Mouse (Mus musculus): ENCODE results near the gene Ciao2a. TPM values are rescaled to one million over a fixed set of nuclear protein-coding genes. Genes with fewer than 3 reads are reported as not detected.

Gene Ciao2a
- total RNA-seq, 2 experiments from 2014 or later = 28.7 to 33.7 TPM

GRCm38 (mm10) chr9:66158885-66159430 lies 32.5 kb downstream of the Ciao2a start:
- no peak for DNase-seq (ENCODE audit: low spot score in 2 of 2)

GRCm38 (mm10) chr9:66160155-66160554 lies 33.7 kb downstream of the Ciao2a start:
- no peak for DNase-seq (ENCODE audit: low spot score in 2 of 2)

- no peak for DNase-seq (ENCODE audit: low spot score in 2 of 2)
These were observed 36.6 kb downstream of the Ciao2a start for GRCm38 (mm10) chr9:66162995-66163394.

DNA sequence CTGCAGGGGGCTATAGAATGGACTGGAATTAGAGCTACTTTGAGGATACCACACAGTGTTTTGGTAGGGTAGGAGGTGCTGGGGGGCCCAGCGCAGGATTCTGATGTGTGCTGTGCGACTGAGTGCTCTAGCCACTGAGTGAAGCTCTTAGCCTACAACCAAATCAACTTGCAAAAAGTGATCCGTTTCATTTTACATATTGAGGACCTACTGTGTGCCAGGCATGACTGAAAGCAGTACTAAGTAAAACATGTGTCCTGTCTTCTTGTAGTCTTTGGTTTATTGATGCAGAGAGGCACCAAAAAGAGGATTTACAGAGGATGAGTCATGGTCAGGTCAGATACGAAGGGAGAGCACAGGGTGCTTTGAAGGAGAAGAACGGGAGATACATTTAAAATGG lies 40.8 kb downstream of the Ciao2a start:
- no peak for DNase-seq (ENCODE audit: low spot score in 2 of 2)

GRCm38 (mm10) chr9:66168233-66168632 lies 41.8 kb downstream of the Ciao2a start:
- DNase-seq (ENCODE audit: low spot score in 2 of 2) = no peak

DNA sequence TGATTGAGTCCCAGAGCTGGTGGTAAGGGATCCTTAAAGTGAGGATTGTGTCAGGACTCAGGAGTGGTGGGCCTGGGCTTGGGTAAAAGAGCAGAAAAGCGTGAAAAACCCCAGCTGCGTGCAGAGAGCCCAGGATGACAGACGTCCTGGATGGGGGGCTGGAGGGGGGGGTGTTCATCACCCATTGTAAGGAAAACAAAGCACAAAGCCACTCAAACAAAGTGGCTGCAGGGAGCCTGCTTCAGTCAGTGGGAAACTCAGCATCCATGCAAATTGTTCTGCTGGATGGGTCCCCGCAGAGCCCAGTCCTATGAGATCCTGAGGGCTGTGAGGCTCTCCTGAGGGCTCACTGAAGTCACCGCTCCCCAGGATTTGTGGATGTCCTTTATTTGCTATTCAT lies 44.1 kb downstream of the Ciao2a start:
- no peak for DNase-seq (ENCODE audit: low spot score in 2 of 2)

DNA sequence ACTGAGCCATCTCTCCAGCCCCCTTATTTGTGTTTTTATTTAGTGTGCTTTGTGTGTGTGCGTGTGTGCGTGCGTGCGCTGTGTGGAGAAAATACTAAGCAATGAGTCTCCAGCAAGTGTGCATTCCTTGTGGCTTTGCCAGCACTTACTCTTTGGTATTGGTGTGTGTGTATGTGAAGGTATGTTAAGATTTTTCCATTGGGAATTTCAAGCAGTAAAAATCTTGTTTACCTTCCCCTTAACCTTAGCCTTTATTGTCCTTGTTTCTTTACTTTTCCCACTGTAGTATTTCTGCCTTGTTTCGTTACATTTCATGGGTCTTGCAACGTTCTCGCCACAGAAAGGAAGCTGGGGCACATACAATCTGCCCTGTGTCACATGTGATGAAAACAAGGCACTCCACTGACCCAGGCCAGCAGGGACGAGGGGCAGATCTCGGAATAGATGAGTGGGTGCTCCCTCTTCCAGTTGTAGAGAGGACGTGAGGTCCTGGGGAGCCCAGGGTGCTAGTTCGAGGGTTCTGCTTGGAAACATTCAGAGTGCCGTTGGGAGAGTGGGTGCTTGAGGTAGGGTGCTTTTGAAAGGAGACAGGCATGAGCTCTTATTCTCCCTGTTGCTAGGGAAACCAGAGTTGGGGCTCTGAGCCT lies 45.0 kb downstream of the Ciao2a start:
- DNase-seq (ENCODE audit: low spot score in 2 of 2) = no peak

- no peak for DNase-seq (ENCODE audit: low spot score in 2 of 2)
These were observed 47.0 kb downstream of the Ciao2a start for GRCm38 (mm10) chr9:66173316-66173855.

DNA sequence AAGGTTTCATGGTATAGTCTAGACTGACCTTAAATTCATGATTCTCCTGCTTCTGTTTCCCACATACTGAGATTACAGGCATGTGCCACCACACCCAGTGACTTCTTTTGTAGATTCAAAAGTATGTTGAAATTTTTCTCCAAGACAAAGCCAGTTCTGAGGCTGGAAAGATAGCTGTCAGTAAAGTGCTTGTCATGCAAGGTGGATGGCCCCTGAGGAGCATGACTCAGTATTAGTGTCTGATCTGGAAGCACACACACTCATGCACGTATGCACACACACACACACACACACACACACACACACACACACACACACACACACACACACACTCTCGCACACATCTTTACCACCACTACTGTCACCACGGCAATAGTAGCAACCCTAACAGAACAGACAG lies 48.6 kb downstream of the Ciao2a start:
- no peak for DNase-seq (ENCODE audit: low spot score in 2 of 2)

DNA sequence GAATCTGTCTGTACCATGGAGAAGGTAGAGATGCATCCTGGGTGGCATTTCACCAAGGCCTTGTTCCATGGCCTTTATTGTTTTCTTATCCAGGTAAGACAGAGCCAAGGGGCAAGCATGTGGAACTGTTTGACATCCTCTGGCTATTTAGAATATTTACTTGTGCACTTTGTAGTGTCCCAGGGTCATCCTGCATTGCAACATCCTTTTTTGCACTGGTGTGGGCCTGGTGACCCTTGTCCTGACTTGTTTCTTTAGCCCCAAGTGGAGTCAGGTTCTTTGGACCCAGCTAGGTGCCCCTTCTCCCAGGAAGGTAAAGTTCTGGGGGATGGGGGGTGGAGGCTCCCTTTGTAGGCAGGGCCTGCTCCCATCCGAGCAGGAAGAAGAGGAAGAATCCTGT lies 51.6 kb downstream of the Ciao2a start:
- DNase-seq (ENCODE audit: low spot score in 2 of 2) = no peak

GRCm38 (mm10) chr9:66179795-66180194 lies 53.4 kb downstream of the Ciao2a start:
- DNase-seq (ENCODE audit: low spot score in 2 of 2) = no peak

DNA sequence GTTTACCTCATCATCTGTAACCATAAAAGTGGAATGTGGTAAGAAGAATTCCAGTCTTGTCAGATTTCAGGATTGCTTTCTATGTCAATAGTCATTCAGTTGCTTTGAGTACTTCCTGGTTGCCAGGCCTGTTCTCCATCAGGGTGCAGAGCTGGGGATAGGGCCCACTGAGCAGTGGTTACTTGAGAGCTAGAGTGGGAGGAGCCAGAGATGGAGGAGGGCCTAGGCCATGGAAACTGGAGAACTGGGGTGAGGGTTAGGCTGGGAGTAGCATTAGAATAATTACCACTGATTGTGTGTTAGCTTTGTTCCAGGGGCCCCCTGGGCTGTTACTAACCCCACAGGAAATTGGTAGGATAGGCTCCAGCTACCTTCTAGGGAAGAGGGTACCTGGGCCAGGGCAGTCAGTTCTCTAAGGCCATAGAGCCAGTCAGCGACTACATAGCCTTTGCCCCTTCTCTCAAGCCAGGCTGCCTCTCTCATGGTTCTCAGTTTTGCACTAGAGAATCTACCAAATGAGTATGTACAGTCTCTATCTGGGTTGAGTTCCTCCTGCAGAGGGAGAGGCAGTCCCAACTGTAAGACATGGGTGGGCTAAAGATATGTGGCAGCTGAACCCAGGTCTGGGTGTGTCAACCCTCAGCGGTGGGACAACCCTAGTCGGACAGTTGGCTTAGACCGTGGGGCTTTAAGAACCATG lies 54.9 kb downstream of the Ciao2a start:
- DNase-seq (ENCODE audit: low spot score in 2 of 2) = no peak

DNA sequence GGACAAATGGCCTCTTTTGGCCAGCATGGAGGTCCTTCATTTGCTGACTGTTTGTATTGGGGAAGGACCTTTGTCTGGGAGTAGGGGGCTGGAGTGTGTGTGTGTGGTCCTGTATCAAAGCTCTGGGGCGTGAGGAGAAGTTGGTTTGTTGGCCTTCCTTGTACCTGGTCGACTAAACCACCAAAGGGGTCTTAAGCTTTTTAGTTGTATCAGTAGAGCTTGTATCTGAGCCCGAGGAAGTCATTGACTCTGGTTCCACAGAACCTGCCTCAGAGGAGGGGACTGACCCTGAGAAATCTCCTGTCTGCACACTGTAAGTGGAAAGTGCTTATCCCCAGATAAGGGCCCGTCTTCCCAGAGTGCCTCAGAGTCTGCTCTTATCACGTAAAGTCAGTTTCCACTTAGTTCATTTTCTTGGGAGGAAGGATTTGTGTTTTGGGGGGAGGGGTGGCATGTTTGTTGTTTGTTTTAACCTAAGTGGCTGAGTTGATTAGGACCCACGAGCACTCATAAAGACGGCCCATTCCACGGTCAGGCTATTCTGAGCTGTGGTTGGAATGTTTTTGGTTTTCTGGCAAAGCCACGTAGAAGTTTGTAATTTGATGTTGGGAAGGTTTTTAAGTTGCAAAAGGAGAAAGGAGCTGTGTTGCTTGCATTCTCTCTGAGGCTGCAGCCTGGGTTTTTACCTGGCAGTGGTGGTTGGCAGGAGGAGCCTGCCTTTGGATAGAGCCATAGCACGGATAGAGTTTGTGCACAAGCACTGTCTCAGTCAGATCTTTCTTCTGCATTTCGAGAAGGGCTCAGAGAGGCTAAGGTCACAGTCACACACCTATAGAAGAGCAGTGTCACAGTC lies 55.6 kb downstream of the Ciao2a start:
- DNase-seq (ENCODE audit: low spot score in 2 of 2) = no peak

DNA sequence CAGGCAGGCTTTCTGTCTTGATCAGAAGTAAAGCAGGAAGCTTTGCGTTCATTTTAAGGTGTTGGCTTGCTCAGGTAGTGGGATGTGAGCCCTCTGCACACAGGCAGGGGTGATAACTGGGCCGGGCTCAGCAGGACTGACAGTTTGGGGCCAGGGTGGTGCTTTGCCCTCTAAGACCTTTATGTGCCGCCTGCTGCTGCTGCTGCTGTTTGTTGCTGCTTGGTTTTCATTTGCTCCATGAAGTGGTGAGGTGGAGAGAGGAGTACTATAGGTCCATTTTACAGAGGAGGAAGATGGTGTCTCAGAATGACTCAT lies 56.2 kb downstream of the Ciao2a start:
- DNase-seq (ENCODE audit: low spot score in 2 of 2) = no peak

DNA sequence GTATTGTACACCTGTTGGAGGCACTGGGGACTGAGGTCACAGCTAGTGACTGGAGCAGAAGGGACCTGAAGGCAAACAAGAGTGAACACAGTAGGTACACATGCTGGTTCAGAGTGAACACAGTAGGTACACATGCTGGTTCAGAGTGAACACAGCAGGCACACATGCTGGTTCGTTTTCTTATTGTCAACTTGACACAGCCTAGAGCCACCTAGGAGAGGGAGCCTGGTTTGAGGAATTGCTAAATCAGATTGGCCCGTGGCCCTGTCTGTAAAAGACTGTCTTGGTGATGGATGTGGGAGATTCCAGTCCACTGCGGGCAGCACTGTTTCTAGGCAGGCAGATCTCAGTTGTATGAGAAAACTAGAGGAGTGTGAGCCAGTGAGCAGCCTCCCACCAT lies 56.6 kb downstream of the Ciao2a start:
- no peak for DNase-seq (ENCODE audit: low spot score in 2 of 2)

DNA sequence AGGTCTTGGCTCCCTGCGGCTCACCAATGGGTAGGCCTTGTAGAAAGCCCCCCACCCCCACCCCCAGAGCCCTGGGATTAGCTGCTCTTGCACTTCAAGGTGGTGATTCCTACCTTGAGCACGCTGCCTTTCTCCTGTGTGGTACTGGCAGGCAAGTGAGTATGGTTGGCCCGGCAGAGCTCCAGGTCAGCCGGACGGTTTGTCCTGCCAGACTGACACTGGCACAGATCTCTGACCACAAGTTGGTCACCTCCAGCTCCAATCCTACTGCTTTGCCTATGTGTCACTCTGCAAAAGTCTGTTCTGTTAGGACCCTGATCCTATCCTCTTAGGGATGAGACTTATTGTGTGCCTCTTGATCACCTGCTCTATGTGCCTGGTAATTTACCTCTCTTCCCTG lies 58.2 kb downstream of the Ciao2a start:
- DNase-seq (ENCODE audit: low spot score in 2 of 2) = no peak

- no peak for DNase-seq (ENCODE audit: low spot score in 2 of 2)
These were observed 60.0 kb downstream of the Ciao2a start for GRCm38 (mm10) chr9:66186426-66186825.

Other genes starting within 250 kb of the Ciao2a start
- under 1 TPM in 1 of 2 experiments, not detected in 1; 0.28 TPM for gene Pclaf, start 236.4 kb upstream of the Ciao2a start, total RNA-seq (2021)
- 10 to 100 TPM; 33.0 to 35.3 TPM for gene Trip4, start 217.8 kb upstream of the Ciao2a start, total RNA-seq (2021)
- gene Csnk1g1, start 217.7 kb upstream of the Ciao2a start, total RNA-seq (2021) = 10 to 100 TPM; 42.2 to 42.9 TPM
- gene Ppib, start 66.4 kb upstream of the Ciao2a start, total RNA-seq (2021) = 100 to 1,000 TPM; 158 to 163 TPM
- 1 to 10 TPM; 3.7 to 4.4 TPM for gene Snx22, start 56.9 kb upstream of the Ciao2a start, total RNA-seq (2021)
- gene Snx1, start within 50 bp of the Ciao2a start, total RNA-seq (2021) = 10 to 100 TPM; 69.6 to 74.9 TPM
- 1 to 10 TPM; 2.5 to 2.7 TPM for gene Dapk2, start 31.6 kb downstream of the Ciao2a start, total RNA-seq (2021)
- gene Herc1, start 223.8 kb downstream of the Ciao2a start, total RNA-seq (2021) = 100 to 1,000 TPM; 110 to 114 TPM